Mouse (Mus musculus): ENCODE results near the gene Anks4b.

Anks4b gene

GRCm38 (mm10) chr7:120173603-120174244 lies at the start of gene Anks4b:
Gene Anks4b (plus strand): TSS chr7:120173858.
- no peak for DNase-seq (ENCODE audit: low spot score)

GRCm38 (mm10) chr7:120124844-120125243 lies 48.8 kb upstream of the Anks4b start:
- peak; percentile 41 for DNase-seq (ENCODE audit: low spot score)

GRCm38 (mm10) chr7:120126976-120127685 lies 46.5 kb upstream of the Anks4b start:
- DNase-seq (ENCODE audit: low spot score): no peak

GRCm38 (mm10) chr7:120127686-120128059 lies 46.0 kb upstream of the Anks4b start:
- no peak for DNase-seq (ENCODE audit: low spot score)

- DNase-seq (ENCODE audit: low spot score): no peak
Observed at GRCm38 (mm10) chr7:120128951-120129350, 44.7 kb upstream of the Anks4b start.

GRCm38 (mm10) chr7:120142743-120143142 lies 30.9 kb upstream of the Anks4b start:
- no peak for DNase-seq (ENCODE audit: low spot score)

GRCm38 (mm10) chr7:120145191-120145590 lies 28.5 kb upstream of the Anks4b start, which contains the start of gene Zp2:
Gene Zp2 (minus strand): TSS chr7:120145291.
- DNase-seq (ENCODE audit: low spot score): no peak

GRCm38 (mm10) chr7:120150257-120150656 lies 23.4 kb upstream of the Anks4b start:
- DNase-seq (ENCODE audit: low spot score): no peak

GRCm38 (mm10) chr7:120150898-120151297 lies 22.8 kb upstream of the Anks4b start:
- DNase-seq (ENCODE audit: low spot score): no peak

- no peak for DNase-seq (ENCODE audit: low spot score)
Observed at GRCm38 (mm10) chr7:120156841-120157409, 16.7 kb upstream of the Anks4b start.

GRCm38 (mm10) chr7:120157575-120158061 lies 16.0 kb upstream of the Anks4b start:
- no peak for DNase-seq (ENCODE audit: low spot score)

GRCm38 (mm10) chr7:120158121-120158613 lies 15.5 kb upstream of the Anks4b start:
- no peak for DNase-seq (ENCODE audit: low spot score)

- no peak for DNase-seq (ENCODE audit: low spot score)
Observed at GRCm38 (mm10) chr7:120163581-120164251, 9.9 kb upstream of the Anks4b start.

- DNase-seq (ENCODE audit: low spot score): no peak
Observed at GRCm38 (mm10) chr7:120172188-120172700, 1.4 kb upstream of the Anks4b start.

GRCm38 (mm10) chr7:120174723-120175504 lies 1.3 kb downstream of the Anks4b start:
- DNase-seq (ENCODE audit: low spot score): no peak

- DNase-seq (ENCODE audit: low spot score): no peak
Observed at GRCm38 (mm10) chr7:120177611-120178010, 4.0 kb downstream of the Anks4b start.

GRCm38 (mm10) chr7:120178935-120179334 lies 5.3 kb downstream of the Anks4b start:
- no peak for DNase-seq (ENCODE audit: low spot score)

GRCm38 (mm10) chr7:120180547-120180946 lies 6.9 kb downstream of the Anks4b start:
- no peak for DNase-seq (ENCODE audit: low spot score)

GRCm38 (mm10) chr7:120181401-120182230 lies 8.0 kb downstream of the Anks4b start:
- no peak for DNase-seq (ENCODE audit: low spot score)

GRCm38 (mm10) chr7:120182891-120183290 lies 9.2 kb downstream of the Anks4b start:
- DNase-seq (ENCODE audit: low spot score): no peak

Measured in testis, postnatal 14 days (tissue).